Mouse (Mus musculus) bone marrow macrophage, adult 2 months (primary cell): ENCODE results near the gene Mmachc.

Experiments used
- CTCF ChIP-seq: IDR thresholded peaks from 2 replicates; pipeline ENCODE4 v1.5.1; 2012; ENCODE audit warnings: low read depth, mild to moderate bottlenecking, low read length, moderate library complexity
- POLR2A ChIP-seq: IDR thresholded peaks from 2 replicates; pipeline ENCODE4 v1.6.1; 2012; ENCODE audit warnings: mild to moderate bottlenecking, low read depth, low read length, borderline replicate concordance

GRCm38 (mm10) chr4:116698693-116699342, 9.4 kb downstream of the Mmachc start:
- no peak for TF ChIP-seq CTCF
- no peak for TF ChIP-seq POLR2A
